Mouse (Mus musculus) heart, embryonic 13.5 days (tissue): Measurements from ENCODE around the gene Zfp595. TPM values are rescaled to one million over a fixed set of nuclear protein-coding genes. Genes with fewer than 3 reads are reported as not detected.
A peak's percentile ranks its signal among the peaks of the same experiment; 100 is the strongest.
"Not testable (repeated sequence)": the region's sequence is repeated elsewhere in the genome, so short reads cannot be mapped to it uniquely, and the experiment has no call there.

Experiments used
- ATAC-seq: fragments of 200-750 bp; cut with Nextera tagmentation; 2 replicates; pipeline ENCODE4 v1.8.0; 2017; ENCODE audit warnings: moderate TSS enrichment; ENCODE audit not compliant: insufficient number of reproducible peaks, low FRiP score, low TSS enrichment; ENCODE audit errors: extremely low read depth
- H3K27ac ChIP-seq: fragments of 300-500 bp; sonication (generic); replicated peaks from 2 replicates; pipeline ENCODE4 v1.5.1; 2015; ENCODE audit warnings: moderate library complexity, mild to moderate bottlenecking, inconsistent platforms
- H3K27me3 ChIP-seq: fragments of 300-500 bp; sonication (generic); replicated peaks from 2 replicates; pipeline ENCODE4 v1.6.1; 2015; ENCODE audit warnings: mild to moderate bottlenecking, inconsistent platforms
- H3K36me3 ChIP-seq: fragments of 300-500 bp; sonication (generic); 2 replicates; pipeline ENCODE4 v1.6.1; 2015; ENCODE audit warnings: mild to moderate bottlenecking, inconsistent platforms
- H3K4me1 ChIP-seq: fragments of 300-500 bp; sonication (generic); 2 replicates; pipeline ENCODE4 v1.6.1; 2015; ENCODE audit warnings: inconsistent platforms
- H3K4me2 ChIP-seq: fragments of 300-500 bp; sonication (generic); 2 replicates; pipeline ENCODE4 v1.6.1; 2015; ENCODE audit warnings: inconsistent platforms, mild to moderate bottlenecking, moderate library complexity
- H3K4me3 ChIP-seq: fragments of 300-500 bp; sonication (generic); 2 replicates; pipeline ENCODE4 v1.5.1; 2015; ENCODE audit warnings: moderate library complexity, mild to moderate bottlenecking, inconsistent platforms
- H3K9ac ChIP-seq: fragments of 300-500 bp; sonication (generic); 2 replicates; pipeline ENCODE4 v1.6.1; 2015; ENCODE audit warnings: inconsistent platforms, mild to moderate bottlenecking, moderate library complexity
- H3K9me3 ChIP-seq: fragments of 300-500 bp; sonication (generic); 2 replicates; pipeline ENCODE4 v1.6.1; 2016; ENCODE audit warnings: inconsistent platforms
- WGBS: fragments of 180-500 bp; shearing (Covaris S2); methylation state at CpG from one replicate; pipeline ENCODE4 v1.1.7; 2015; ENCODE audit warnings: mixed read lengths; 5-methylcytosine and 5-hydroxymethylcytosine counted together
- polyA plus RNA-seq: library from polyadenylated mRNA; unstranded; fragments of >200 nt; fragmentation: Nextera tagmentation; extraction: Ambion mirVana; gene quantifications from 2 replicates; pipeline ENCODE4 v1.2.1, GENCODE M21; 2015

The Zfp595 gene
- polyA plus RNA-seq: 1.6 TPM in 2 replicates

- Histone ChIP-seq H3K9ac (peak within 1 kb of the TSS; percentile 83), H3K4me3 (peak within 1 kb of the TSS; percentile 67), H3K27ac (peak within 1 kb of the TSS; percentile 66), H3K4me2 (peak within 1 kb of the TSS; percentile 81), H3K36me3 (no peaks in the 10 kb centered on the region), H3K9me3 (no peaks in the 10 kb centered on the region), H3K4me1 (peaks cover 11% of the 10 kb centered on the region), H3K27me3 (no peaks in the 10 kb centered on the region)
- 13% methylated on average over 17 of the region's 17 CpGs for WGBS
- ATAC-seq: peak; percentile 70
Measured at GRCm38 (mm10) chr13:67332019-67332724, at the start of gene Zfp595. Gene Zfp595 (minus strand): TSS chr13:67332570.

DNA sequence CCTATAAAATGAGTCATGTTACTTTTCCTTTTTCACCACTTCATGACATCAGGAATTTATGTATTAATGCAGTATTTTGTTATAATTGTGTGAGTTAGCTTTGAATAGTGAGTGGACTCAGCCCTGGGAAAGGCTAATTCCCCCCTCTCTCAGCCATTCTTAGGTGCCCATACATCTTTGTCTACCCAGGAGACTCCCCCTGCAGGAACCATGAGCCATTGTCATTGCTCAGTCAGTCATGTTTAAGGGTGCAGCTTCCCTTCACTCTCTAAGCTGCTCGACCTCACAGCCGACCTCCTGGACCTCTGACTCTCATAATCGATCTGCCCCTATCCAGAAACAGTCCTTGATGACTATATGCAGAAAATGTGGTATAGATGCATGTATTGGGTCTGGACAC is 43.9 kb upstream of the Zfp595 start:
- 81% methylated on average over 3 of the region's 3 CpGs for WGBS

GRCm38 (mm10) chr13:67375050-67375911 is 42.9 kb upstream of the Zfp595 start, which contains the start of the genes Gm28041 and Zfp456:
Gene Gm28041 (minus strand): TSS chr13:67375733.
Gene Zfp456 (minus strand): TSS chr13:67375810.
- H3K27me3 ChIP-seq, H3K27ac ChIP-seq, H3K9me3 ChIP-seq, H3K36me3 ChIP-seq, H3K4me1 ChIP-seq: not testable (repeated sequence)
- peak; percentile 78; the same call in 1 of the 2 replicates for ATAC-seq
- H3K9ac ChIP-seq: peak within 1 kb of the TSS; percentile 70
- peak within 1 kb of the TSS; percentile 58 for H3K4me3 ChIP-seq
- WGBS: 13% methylated on average over 15 of the region's 15 CpGs
- peak within 1 kb of the TSS; percentile 68 for H3K4me2 ChIP-seq

More for the DNA sequence above, 43.9 kb upstream of the Zfp595 start:
- H3K27me3 ChIP-seq, H3K9me3 ChIP-seq, H3K4me1 ChIP-seq, H3K27ac ChIP-seq, H3K36me3 ChIP-seq, H3K4me2 ChIP-seq, H3K4me3 ChIP-seq, ATAC-seq, H3K9ac ChIP-seq: not testable (repeated sequence)

DNA sequence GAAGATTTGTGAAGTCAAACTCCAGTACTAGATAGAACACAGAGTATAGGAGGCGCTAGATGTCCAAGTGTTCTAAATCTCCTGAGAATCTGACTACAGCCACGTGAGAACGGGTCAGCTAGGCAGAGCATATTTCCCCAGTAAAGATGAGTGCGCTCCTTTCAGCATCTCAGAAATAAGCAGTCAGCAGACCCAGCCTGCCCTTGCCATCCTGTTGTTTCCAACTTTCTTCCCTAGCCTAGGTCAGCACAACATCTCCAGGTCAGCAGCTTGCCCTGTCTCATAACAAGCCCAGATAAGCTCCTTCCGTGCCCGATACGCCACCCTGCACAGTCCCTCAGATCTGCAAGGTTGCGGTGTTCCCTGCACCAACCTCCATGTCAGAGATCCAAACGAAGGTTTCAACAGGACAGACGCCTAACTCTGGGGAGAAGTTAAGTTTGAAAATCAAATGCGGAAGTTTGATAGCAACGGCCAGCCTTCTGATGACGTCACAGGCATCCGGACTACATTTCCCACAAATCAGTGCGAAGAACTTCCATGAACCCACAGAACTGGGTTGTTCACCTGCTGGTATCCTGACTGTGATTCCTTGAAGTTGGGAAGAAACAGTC is 27.9 kb upstream of the Zfp595 start, which contains the start of the genes Gm28044 and Zfp953:
Gm28044 (minus strand) TSS at position 406 of the 614 bp plus-strand sequence.
Zfp953 (minus strand) TSS at position 475 of the 614 bp plus-strand sequence.
- Histone ChIP-seq H3K9me3 (no peaks in the 10 kb centered on the region), H3K27ac (peak within 1 kb of the TSS; percentile 55; the same call in 1 of the 2 replicates), H3K4me1 (peaks cover 13% of the 10 kb centered on the region), H3K27me3 (no peaks in the 10 kb centered on the region), H3K4me2 (peak within 1 kb of the TSS; percentile 72), H3K4me3 (peak within 1 kb of the TSS; percentile 71), H3K9ac (peak within 1 kb of the TSS; percentile 84), H3K36me3 (no peaks in the 10 kb centered on the region)
- under 1% methylated on average over 15 of the region's 15 CpGs for WGBS
- ATAC-seq: peak; percentile 76

DNA sequence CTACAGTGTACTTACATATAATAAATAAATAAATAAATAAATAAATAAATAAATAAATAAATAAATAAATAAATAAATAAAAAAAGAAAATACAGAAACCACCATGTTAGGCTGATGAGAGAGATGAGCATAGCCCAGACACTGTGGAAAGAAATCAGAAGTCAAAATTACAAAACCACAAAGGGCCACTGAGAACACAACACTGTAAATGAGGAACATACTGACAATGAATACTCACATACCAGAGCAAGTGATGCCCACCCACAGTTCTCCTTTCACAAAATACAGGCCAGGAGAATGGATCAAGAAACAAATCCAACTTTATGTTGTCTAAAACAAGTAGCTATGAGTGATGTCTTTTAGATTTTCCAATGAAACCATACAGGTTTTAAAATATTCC is 19.5 kb upstream of the Zfp595 start:
- Histone ChIP-seq H3K27ac (no peak overlapping the region), H3K9me3 (no peaks in the 10 kb centered on the region), H3K9ac (no peak overlapping the region), H3K27me3 (no peaks in the 10 kb centered on the region), H3K4me1 (no peaks in the 10 kb centered on the region), H3K4me2 (no peak overlapping the region), H3K4me3 (no peak overlapping the region), H3K36me3 (peaks cover under 1% of the 10 kb centered on the region; the same call in 1 of the 2 replicates)
- no peak for ATAC-seq

DNA sequence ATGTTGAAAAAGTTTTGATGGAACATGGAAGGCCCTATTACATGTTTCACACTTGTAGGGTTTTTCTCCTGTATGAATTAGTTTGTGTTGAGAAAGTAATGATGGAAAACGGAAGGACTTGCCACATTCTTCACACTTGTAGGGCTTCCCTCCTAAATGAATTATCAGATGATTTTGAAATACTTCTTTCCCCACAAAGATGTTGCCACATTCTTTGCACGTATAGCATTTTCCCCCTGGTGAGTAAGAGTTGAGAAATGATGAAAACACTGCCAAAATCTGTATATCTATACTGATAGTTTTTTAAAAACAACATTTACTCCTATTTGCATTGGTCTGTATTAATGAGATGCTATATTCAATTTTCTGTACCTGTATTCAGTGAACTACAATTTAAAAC is 11.1 kb upstream of the Zfp595 start:
- no peak for ATAC-seq
- WGBS: 82% methylated on average over 2 of the region's 2 CpGs
- Histone ChIP-seq H3K4me3 (no peak overlapping the region), H3K27ac (no peak overlapping the region), H3K9me3 (no peaks in the 10 kb centered on the region), H3K4me1 (no peaks in the 10 kb centered on the region), H3K4me2 (no peak overlapping the region), H3K9ac (no peak overlapping the region), H3K36me3 (peaks cover 53% of the 10 kb centered on the region), H3K27me3 (no peaks in the 10 kb centered on the region)

DNA sequence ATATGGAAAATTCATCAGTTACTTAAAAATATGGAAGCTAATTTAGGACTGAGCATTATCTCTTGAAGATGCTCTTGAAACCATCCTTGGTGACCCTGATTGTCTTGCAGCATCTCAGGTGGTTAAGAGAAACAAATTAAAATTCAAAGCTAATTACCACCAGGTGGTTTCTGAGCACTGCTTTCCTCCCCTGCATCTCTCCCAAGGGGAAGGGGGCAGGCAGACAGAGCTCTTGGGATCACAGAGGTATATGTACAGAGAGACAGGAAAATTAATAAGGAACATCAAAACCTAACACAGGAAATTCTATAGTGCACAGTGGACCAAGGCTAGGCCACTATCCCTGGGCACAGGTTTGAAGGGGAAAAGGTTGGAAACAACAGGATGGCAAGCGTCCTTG is 507 bp upstream of the Zfp595 start:
- no peak for ATAC-seq
- Histone ChIP-seq H3K27me3 (no peaks in the 10 kb centered on the region), H3K9me3 (no peaks in the 10 kb centered on the region), H3K4me3 (peak overlapping the region; percentile 67), H3K9ac (peak overlapping the region; percentile 83), H3K4me2 (peak overlapping the region; percentile 81), H3K27ac (peak overlapping the region; percentile 66), H3K36me3 (no peaks in the 10 kb centered on the region), H3K4me1 (peaks cover 11% of the 10 kb centered on the region)
- 59% methylated on average over 1 of the region's 1 CpGs for WGBS

GRCm38 (mm10) chr13:67306718-67307117 is 25.7 kb downstream of the Zfp595 start:
- H3K4me1 ChIP-seq: peaks cover 11% of the 10 kb centered on the region
- 0 out of 2 replicates have a peak, but pooled peaks cover under 1% of the 10 kb centered on the region for H3K9me3 ChIP-seq
- H3K9ac ChIP-seq: peak overlapping the region; percentile 86
- ATAC-seq: no peak; the same call in 1 of the 2 replicates
- H3K27me3 ChIP-seq: no peaks in the 10 kb centered on the region
- WGBS: 28% methylated on average over 5 of the region's 5 CpGs
- H3K4me2 ChIP-seq: peak overlapping the region; percentile 70
- H3K36me3 ChIP-seq: no peaks in the 10 kb centered on the region
- H3K4me3 ChIP-seq: peak overlapping the region; percentile 73
- H3K27ac ChIP-seq: peak overlapping the region; percentile 43; the same call in 1 of the 2 replicates

DNA sequence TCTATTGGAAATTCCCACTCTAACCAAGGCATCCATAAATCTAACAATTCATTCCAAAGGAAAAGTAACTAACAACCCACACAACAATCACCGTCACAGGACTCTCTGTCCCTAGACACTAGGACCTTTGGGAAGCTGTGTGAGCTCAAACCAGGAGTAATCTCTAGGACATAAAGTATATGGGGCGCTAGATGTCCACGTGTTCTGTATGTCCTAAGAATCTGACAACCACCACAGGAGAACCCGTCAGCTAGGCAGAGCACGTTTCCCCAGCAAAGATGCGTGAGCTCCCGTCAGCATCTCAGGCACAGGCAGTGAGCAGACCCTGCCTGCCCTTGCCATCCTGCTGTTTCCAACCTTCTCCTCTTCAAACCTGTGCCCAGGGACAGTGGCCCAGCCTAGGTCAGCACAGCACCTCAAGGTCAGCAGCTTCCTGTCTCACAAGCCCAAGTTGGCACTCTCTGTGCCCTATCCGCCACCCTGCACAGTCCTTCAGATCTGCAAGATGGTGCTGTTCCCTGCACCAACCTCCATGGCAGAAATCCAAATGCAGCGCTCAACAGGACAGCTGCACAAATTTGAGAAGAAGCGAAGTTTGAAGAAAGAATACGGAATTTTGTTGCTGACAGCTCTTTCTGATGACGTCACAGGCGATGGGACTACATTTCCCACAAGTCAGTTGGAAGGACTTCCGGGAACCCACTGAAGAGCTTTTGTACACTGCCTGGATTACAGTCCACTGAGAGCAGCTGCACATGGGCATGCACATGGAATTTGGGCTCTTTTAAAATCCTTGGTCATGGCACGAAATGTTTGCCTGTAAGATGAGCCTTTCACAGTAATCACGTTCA is 26.3 kb downstream of the Zfp595 start, which contains the start of gene Zfp457:
Zfp457 (minus strand) TSS at position 664 of the 851 bp plus-strand sequence.
- peak within 1 kb of the TSS; percentile 70 for H3K4me2 ChIP-seq
- no peaks in the 10 kb centered on the region for H3K27me3 ChIP-seq
- peak within 1 kb of the TSS; percentile 73 for H3K4me3 ChIP-seq
- ATAC-seq: peak; percentile 92
- WGBS: 9% methylated on average over 16 of the region's 16 CpGs
- H3K4me1 ChIP-seq: peaks cover 11% of the 10 kb centered on the region
- peak within 1 kb of the TSS; percentile 86 for H3K9ac ChIP-seq
- H3K9me3 ChIP-seq: no peaks in the 10 kb centered on the region
- H3K27ac ChIP-seq: peak within 1 kb of the TSS; percentile 71
- no peaks in the 10 kb centered on the region for H3K36me3 ChIP-seq

DNA sequence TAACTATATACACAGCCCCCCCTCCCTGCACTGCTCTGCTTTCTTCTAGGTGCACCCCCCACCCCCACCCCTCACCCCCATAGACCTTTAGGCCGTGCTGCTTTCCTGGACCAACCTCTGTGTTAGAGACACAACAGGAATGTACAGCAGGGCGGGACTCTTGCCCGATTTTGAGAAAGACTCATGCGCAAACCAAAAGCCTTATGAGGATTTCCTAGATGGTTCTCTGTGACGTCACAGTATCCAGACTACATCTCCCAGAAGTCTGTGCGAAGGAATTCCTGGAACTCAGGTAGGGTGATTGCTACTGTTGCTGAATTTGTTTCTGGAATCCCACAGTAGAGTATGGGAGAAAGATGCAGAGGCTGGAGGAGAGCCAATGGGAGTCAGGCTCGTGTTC is 54.1 kb downstream of the Zfp595 start, which contains the start of gene Zfp458:
Zfp458 (minus strand) TSS at position 153 of the 400 bp plus-strand sequence.
- Histone ChIP-seq H3K9me3 (no peaks in the 10 kb centered on the region), H3K4me2 (peak within 1 kb of the TSS; percentile 34), H3K4me1 (no peaks in the 10 kb centered on the region), H3K27ac (no peak within 1 kb of the TSS), H3K4me3 (no peak within 1 kb of the TSS), H3K9ac (no peak within 1 kb of the TSS), H3K36me3 (no peaks in the 10 kb centered on the region), H3K27me3 (no peaks in the 10 kb centered on the region)
- ATAC-seq: no peak
- WGBS: 43% methylated on average over 7 of the region's 7 CpGs
